Mouse (Mus musculus) megakaryocyte, embryonic 14.5 days (primary cell): ENCODE data around the gene Cfap221. TPM values are rescaled to one million over a fixed set of nuclear protein-coding genes. Genes with fewer than 3 reads are reported as not detected.

Experiments
- H3K27me3 ChIP-seq: replicated peaks from 2 replicates; pipeline ENCODE3; 2012; ENCODE audit warnings: inconsistent platforms
- H3K36me3 ChIP-seq: replicated peaks from 2 replicates; pipeline ENCODE3; 2012; ENCODE audit warnings: low read length, inconsistent platforms, mixed read lengths
- H3K4me1 ChIP-seq: 2 replicates; pipeline ENCODE4 v1.6.1; 2012; ENCODE audit warnings: inconsistent platforms
- H3K4me3 ChIP-seq: replicated peaks from 2 replicates; pipeline ENCODE3; 2012; ENCODE audit warnings: moderate library complexity, mild to moderate bottlenecking, inconsistent platforms
- H3K9me3 ChIP-seq: 2 replicates; pipeline ENCODE4 v1.6.1; 2012; ENCODE audit warnings: inconsistent platforms
- FLI1 ChIP-seq: IDR thresholded peaks from 2 replicates; pipeline ENCODE4 v1.6.1; 2012; ENCODE audit warnings: low read length, inconsistent platforms, mixed read lengths
- GATA1 ChIP-seq: IDR thresholded peaks from 3 replicates; pipeline ENCODE4 v1.6.1; 2012; ENCODE audit warnings: mixed read lengths, low read length, inconsistent platforms, borderline replicate concordance
- polyA plus RNA-seq: library from polyadenylated mRNA; stranded (reverse); fragments of >175 nt; gene quantifications from 2 replicates; pipeline ENCODE4 v1.2.3, GENCODE M21; 2012; ENCODE audit warnings: low replicate concordance; ENCODE audit not compliant: insufficient read depth

Gene Cfap221
- polyA plus RNA-seq, 1 experiment = not detected

DNA sequence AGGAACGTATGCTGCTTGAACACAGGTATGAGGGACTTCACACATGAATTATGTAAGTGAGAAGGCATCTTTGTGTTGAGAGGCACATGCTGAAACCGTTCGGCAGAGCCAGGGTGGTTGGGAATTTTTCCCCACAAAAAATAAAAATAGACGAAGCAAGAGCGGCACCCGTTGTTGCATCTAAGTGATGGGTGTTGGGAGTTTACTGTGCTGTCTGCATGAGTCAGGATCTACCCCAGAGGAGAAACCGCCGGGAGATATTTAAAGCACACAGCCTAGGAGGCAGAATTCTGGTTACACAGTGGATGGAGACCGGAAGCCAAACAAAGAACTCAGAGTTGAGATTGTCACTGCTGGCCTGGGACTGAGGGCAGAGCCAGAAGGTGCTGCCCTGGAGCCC lies 105.9 kb downstream of the Cfap221 start:
- H3K27me3 ChIP-seq = peaks cover 21% of the 10 kb centered on the region
- TF ChIP-seq FLI1 = no peak
- no peak for TF ChIP-seq GATA1
- H3K36me3 ChIP-seq = no peaks in the 10 kb centered on the region
- no peaks in the 10 kb centered on the region for H3K9me3 ChIP-seq
- no peak overlapping the region for H3K4me3 ChIP-seq
- peaks cover 18% of the 10 kb centered on the region for H3K4me1 ChIP-seq

GRCm38 (mm10) chr1:119889347-119889746 lies 107.7 kb downstream of the Cfap221 start:
- H3K4me1 ChIP-seq = peaks cover 13% of the 10 kb centered on the region
- H3K36me3 ChIP-seq = no peaks in the 10 kb centered on the region
- TF ChIP-seq FLI1 (no peak), GATA1 (no peak)
- H3K4me3 ChIP-seq = no peak overlapping the region
- H3K27me3 ChIP-seq = peaks cover 26% of the 10 kb centered on the region
- no peaks in the 10 kb centered on the region for H3K9me3 ChIP-seq

GRCm38 (mm10) chr1:119886320-119886719 lies 110.7 kb downstream of the Cfap221 start:
- Histone ChIP-seq H3K36me3 (no peaks in the 10 kb centered on the region), H3K4me1 (peaks cover 9% of the 10 kb centered on the region), H3K9me3 (no peaks in the 10 kb centered on the region), H3K27me3 (peaks cover 18% of the 10 kb centered on the region), H3K4me3 (no peak overlapping the region)
- TF ChIP-seq FLI1 (no peak), GATA1 (no peak)

DNA sequence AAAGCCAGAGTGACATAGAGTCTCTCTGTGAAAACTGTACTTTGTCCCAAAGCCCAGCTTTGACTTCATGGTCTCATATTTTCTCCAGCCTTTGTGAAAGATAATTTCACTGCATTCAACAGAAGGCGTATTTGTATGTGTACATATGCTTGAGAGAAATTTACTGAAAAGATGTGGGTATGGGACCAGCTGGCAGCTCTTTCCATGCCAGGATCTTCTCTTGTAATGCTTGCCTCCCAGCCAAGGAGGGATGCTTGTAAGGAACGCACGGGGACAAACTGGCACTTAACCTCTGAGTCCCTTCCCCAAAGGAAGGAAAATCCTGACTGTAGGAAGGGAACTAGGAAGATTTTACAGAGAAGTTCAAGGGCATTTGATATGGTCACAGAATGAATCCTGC lies 112.8 kb downstream of the Cfap221 start:
- TF ChIP-seq GATA1 (no peak), FLI1 (no peak)

GRCm38 (mm10) chr1:119878909-119879308 lies 118.1 kb downstream of the Cfap221 start:
- H3K4me3 ChIP-seq = no peak overlapping the region
- H3K9me3 ChIP-seq = no peaks in the 10 kb centered on the region
- no peaks in the 10 kb centered on the region for H3K36me3 ChIP-seq
- peaks cover 6% of the 10 kb centered on the region for H3K27me3 ChIP-seq
- H3K4me1 ChIP-seq = peaks cover 6% of the 10 kb centered on the region; the same call in 1 of the 2 replicates
- TF ChIP-seq GATA1 = no peak
- no peak for TF ChIP-seq FLI1

More for the DNA sequence above, 112.8 kb downstream of the Cfap221 start:
- H3K27me3 ChIP-seq = peaks cover 17% of the 10 kb centered on the region
- H3K9me3 ChIP-seq = no peaks in the 10 kb centered on the region
- no peaks in the 10 kb centered on the region for H3K36me3 ChIP-seq
- H3K4me3 ChIP-seq = no peak overlapping the region
- peaks cover 12% of the 10 kb centered on the region for H3K4me1 ChIP-seq

DNA sequence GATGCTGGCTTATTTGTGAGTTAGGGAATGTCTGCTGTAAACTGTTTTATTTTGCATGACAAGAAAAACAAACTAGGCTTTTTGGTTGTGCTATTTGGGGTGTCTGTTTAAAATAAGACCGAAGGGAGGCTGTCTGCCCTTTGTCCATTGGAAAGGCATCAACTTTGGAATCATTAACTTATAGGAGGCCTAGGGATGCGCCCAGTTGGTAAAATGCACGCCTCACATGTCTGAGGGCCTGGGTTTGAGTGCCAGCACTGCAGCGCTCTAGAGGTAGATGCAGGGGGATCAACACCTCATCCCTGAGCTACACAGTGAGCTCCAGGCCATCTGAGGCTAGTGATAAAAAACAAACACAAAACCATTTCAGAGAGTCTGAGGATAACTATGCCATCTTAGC lies 119.6 kb downstream of the Cfap221 start:
- Histone ChIP-seq H3K9me3 (no peaks in the 10 kb centered on the region), H3K27me3 (peaks cover 4% of the 10 kb centered on the region), H3K4me1 (peaks cover 6% of the 10 kb centered on the region; the same call in 1 of the 2 replicates), H3K4me3 (no peak overlapping the region), H3K36me3 (no peaks in the 10 kb centered on the region)
- TF ChIP-seq GATA1 (no peak), FLI1 (no peak)

Other genes starting within 250 kb of the Cfap221 start
- gene Ptpn4, start 159.6 kb downstream of the Cfap221 start, polyA plus RNA-seq = 1.6 and 1.9 TPM in 2 replicates
- 0.02 TPM in 1 of 2 replicates, not detected in the other for gene Tmem177, start 84.0 kb downstream of the Cfap221 start, polyA plus RNA-seq
- not detected in 2 replicates for gene Sctr, start 9.7 kb upstream of the Cfap221 start, polyA plus RNA-seq
- 4.5 and 4.6 TPM in 2 replicates for gene Tmem37, start 76.8 kb upstream of the Cfap221 start, polyA plus RNA-seq
- gene Dbi, start 123.8 kb upstream of the Cfap221 start, polyA plus RNA-seq = 21.0 TPM in 1 of 2 replicates, not detected in the other
- 2.6 TPM in 1 of 2 replicates, not detected in the other for gene 3110009E18Rik, start 124.0 kb upstream of the Cfap221 start, polyA plus RNA-seq